Mouse (Mus musculus): ENCODE data around the gene Gpc6. TPM values are rescaled to one million over a fixed set of nuclear protein-coding genes. Genes with fewer than 3 reads are reported as not detected.

The Gpc6 gene
- polyA plus RNA-seq, 1 experiment from 2014 or later, result 31.2 TPM

GRCm38 (mm10) chr14:117141077-117141848, 216.1 kb downstream of the Gpc6 start:
- no peak overlapping the region for H3K4me2 ChIP-seq (ENCODE audit: low read depth)
- no peaks in the 10 kb centered on the region for H3K27me3 ChIP-seq (ENCODE audit: control insufficient read depth, insufficient read depth, low read length)
- H3K27ac ChIP-seq (ENCODE audit: low read depth, low read length), result no peak overlapping the region
- no peaks in the 10 kb centered on the region for H3K36me3 ChIP-seq (ENCODE audit: control insufficient read depth, insufficient read depth, low read length)
- ATAC-seq (ENCODE audit: insufficient read depth, low FRiP score, low TSS enrichment), result no peak
- H3K9me3 ChIP-seq (ENCODE audit: control insufficient read depth, low read length), result no peaks in the 10 kb centered on the region
- no peak overlapping the region for H3K9ac ChIP-seq (ENCODE audit: low read length)
- DNase-seq (ENCODE audit: low spot score), result no peak
- 77% methylated on average over 6 of the region's 6 CpGs for WGBS
- H3K4me3 ChIP-seq (ENCODE audit: low read depth, low read length), result no peak overlapping the region
- no peaks in the 10 kb centered on the region for H3K4me1 ChIP-seq (ENCODE audit: control insufficient read depth, insufficient read depth, low read length)

- no peak for DNase-seq (ENCODE audit: low spot score)
- no peak overlapping the region for H3K9ac ChIP-seq (ENCODE audit: low read length)
- H3K36me3 ChIP-seq (ENCODE audit: control insufficient read depth, insufficient read depth, low read length), result no peaks in the 10 kb centered on the region
- no peak overlapping the region for H3K4me2 ChIP-seq (ENCODE audit: low read depth)
- H3K4me3 ChIP-seq (ENCODE audit: low read depth, low read length), result no peak overlapping the region
- ATAC-seq (ENCODE audit: insufficient read depth, low FRiP score, low TSS enrichment), result no peak
- 80% methylated on average over 4 of the region's 4 CpGs for WGBS
- H3K9me3 ChIP-seq (ENCODE audit: control insufficient read depth, low read length), result no peaks in the 10 kb centered on the region
- no peaks in the 10 kb centered on the region for H3K27me3 ChIP-seq (ENCODE audit: control insufficient read depth, insufficient read depth, low read length)
- no peak overlapping the region for H3K27ac ChIP-seq (ENCODE audit: low read depth, low read length)
- no peaks in the 10 kb centered on the region for H3K4me1 ChIP-seq (ENCODE audit: control insufficient read depth, insufficient read depth, low read length)
Measured at GRCm38 (mm10) chr14:117146089-117146488, 221.0 kb downstream of the Gpc6 start.

GRCm38 (mm10) chr14:117146665-117147064, 221.6 kb downstream of the Gpc6 start:
- H3K27ac ChIP-seq (ENCODE audit: low read depth, low read length), result no peak overlapping the region
- no peak for ATAC-seq (ENCODE audit: insufficient read depth, low FRiP score, low TSS enrichment)
- H3K9ac ChIP-seq (ENCODE audit: low read length), result no peak overlapping the region
- 83% methylated on average over 4 of the region's 4 CpGs for WGBS
- no peak for DNase-seq (ENCODE audit: low spot score)
- no peaks in the 10 kb centered on the region for H3K27me3 ChIP-seq (ENCODE audit: control insufficient read depth, insufficient read depth, low read length)
- H3K4me1 ChIP-seq (ENCODE audit: control insufficient read depth, insufficient read depth, low read length), result no peaks in the 10 kb centered on the region
- H3K4me3 ChIP-seq (ENCODE audit: low read depth, low read length), result no peak overlapping the region
- no peak overlapping the region for H3K4me2 ChIP-seq (ENCODE audit: low read depth)
- H3K36me3 ChIP-seq (ENCODE audit: control insufficient read depth, insufficient read depth, low read length), result no peaks in the 10 kb centered on the region
- H3K9me3 ChIP-seq (ENCODE audit: control insufficient read depth, low read length), result no peaks in the 10 kb centered on the region

GRCm38 (mm10) chr14:117151621-117152020, 226.5 kb downstream of the Gpc6 start:
- H3K4me3 ChIP-seq (ENCODE audit: low read depth, low read length), result no peak overlapping the region
- H3K9ac ChIP-seq (ENCODE audit: low read length), result no peak overlapping the region
- DNase-seq (ENCODE audit: low spot score) (no peak), ATAC-seq (ENCODE audit: insufficient read depth, low FRiP score, low TSS enrichment) (no peak)
- H3K27me3 ChIP-seq (ENCODE audit: control insufficient read depth, insufficient read depth, low read length), result no peaks in the 10 kb centered on the region
- H3K9me3 ChIP-seq (ENCODE audit: control insufficient read depth, low read length), result no peaks in the 10 kb centered on the region
- no peak overlapping the region for H3K27ac ChIP-seq (ENCODE audit: low read depth, low read length)
- H3K4me1 ChIP-seq (ENCODE audit: control insufficient read depth, insufficient read depth, low read length), result no peaks in the 10 kb centered on the region
- no peaks in the 10 kb centered on the region for H3K36me3 ChIP-seq (ENCODE audit: control insufficient read depth, insufficient read depth, low read length)
- WGBS, result 92% methylated on average over 7 of the region's 7 CpGs
- no peak overlapping the region for H3K4me2 ChIP-seq (ENCODE audit: low read depth)

- Histone ChIP-seq H3K4me1 (ENCODE audit: control insufficient read depth, insufficient read depth, low read length) (no peaks in the 10 kb centered on the region), H3K36me3 (ENCODE audit: control insufficient read depth, insufficient read depth, low read length) (no peaks in the 10 kb centered on the region), H3K27ac (ENCODE audit: low read depth, low read length) (no peak overlapping the region), H3K4me2 (ENCODE audit: low read depth) (no peak overlapping the region), H3K9ac (ENCODE audit: low read length) (no peak overlapping the region), H3K9me3 (ENCODE audit: control insufficient read depth, low read length) (no peaks in the 10 kb centered on the region), H3K27me3 (ENCODE audit: control insufficient read depth, insufficient read depth, low read length) (no peaks in the 10 kb centered on the region), H3K4me3 (ENCODE audit: low read depth, low read length) (no peak overlapping the region)
- WGBS, result 94% methylated on average over 14 of the region's 14 CpGs
- ATAC-seq (ENCODE audit: insufficient read depth, low FRiP score, low TSS enrichment) (no peak), DNase-seq (ENCODE audit: low spot score) (no peak)
Measured at GRCm38 (mm10) chr14:117155884-117156465, 230.9 kb downstream of the Gpc6 start.

GRCm38 (mm10) chr14:117157426-117157825, 232.3 kb downstream of the Gpc6 start:
- ATAC-seq (ENCODE audit: insufficient read depth, low FRiP score, low TSS enrichment), result no peak
- no peak overlapping the region for H3K4me2 ChIP-seq (ENCODE audit: low read depth)

GRCm38 (mm10) chr14:117166350-117166749, 241.2 kb downstream of the Gpc6 start:
- H3K36me3 ChIP-seq (ENCODE audit: control insufficient read depth, insufficient read depth, low read length), result no peaks in the 10 kb centered on the region
- no peaks in the 10 kb centered on the region for H3K27me3 ChIP-seq (ENCODE audit: control insufficient read depth, insufficient read depth, low read length)
- ATAC-seq (ENCODE audit: insufficient read depth, low FRiP score, low TSS enrichment) (no peak), DNase-seq (ENCODE audit: low spot score) (no peak)
- H3K4me3 ChIP-seq (ENCODE audit: low read depth, low read length), result no peak overlapping the region
- H3K4me1 ChIP-seq (ENCODE audit: control insufficient read depth, insufficient read depth, low read length), result no peaks in the 10 kb centered on the region
- H3K9me3 ChIP-seq (ENCODE audit: control insufficient read depth, low read length), result no peaks in the 10 kb centered on the region
- H3K27ac ChIP-seq (ENCODE audit: low read depth, low read length), result no peak overlapping the region
- H3K9ac ChIP-seq (ENCODE audit: low read length), result no peak overlapping the region
- H3K4me2 ChIP-seq (ENCODE audit: low read depth), result no peak overlapping the region
- WGBS, result 85% methylated on average over 5 of the region's 5 CpGs

More at GRCm38 (mm10) chr14:117157426-117157825, 232.3 kb downstream of the Gpc6 start:
- no peaks in the 10 kb centered on the region for H3K4me1 ChIP-seq (ENCODE audit: control insufficient read depth, insufficient read depth, low read length)
- no peak overlapping the region for H3K9ac ChIP-seq (ENCODE audit: low read length)
- no peaks in the 10 kb centered on the region for H3K27me3 ChIP-seq (ENCODE audit: control insufficient read depth, insufficient read depth, low read length)
- no peak overlapping the region for H3K4me3 ChIP-seq (ENCODE audit: low read depth, low read length)
- no peak overlapping the region for H3K27ac ChIP-seq (ENCODE audit: low read depth, low read length)
- 92% methylated on average over 3 of the region's 3 CpGs for WGBS
- no peaks in the 10 kb centered on the region for H3K9me3 ChIP-seq (ENCODE audit: control insufficient read depth, low read length)
- H3K36me3 ChIP-seq (ENCODE audit: control insufficient read depth, insufficient read depth, low read length), result no peaks in the 10 kb centered on the region
- DNase-seq (ENCODE audit: low spot score), result no peak

- H3K36me3 ChIP-seq (ENCODE audit: control insufficient read depth, insufficient read depth, low read length), result no peaks in the 10 kb centered on the region
- H3K9ac ChIP-seq (ENCODE audit: low read length), result no peak overlapping the region
- no peak overlapping the region for H3K4me3 ChIP-seq (ENCODE audit: low read depth, low read length)
- ATAC-seq (ENCODE audit: insufficient read depth, low FRiP score, low TSS enrichment), result no peak
- WGBS, result 89% methylated on average over 2 of the region's 2 CpGs
- DNase-seq (ENCODE audit: low spot score), result no peak
- H3K9me3 ChIP-seq (ENCODE audit: control insufficient read depth, low read length), result no peaks in the 10 kb centered on the region
- H3K27ac ChIP-seq (ENCODE audit: low read depth, low read length), result no peak overlapping the region
- H3K4me2 ChIP-seq (ENCODE audit: low read depth), result no peak overlapping the region
- no peaks in the 10 kb centered on the region for H3K4me1 ChIP-seq (ENCODE audit: control insufficient read depth, insufficient read depth, low read length)
- H3K27me3 ChIP-seq (ENCODE audit: control insufficient read depth, insufficient read depth, low read length), result no peaks in the 10 kb centered on the region
Measured at GRCm38 (mm10) chr14:117193364-117193763, 268.2 kb downstream of the Gpc6 start.

- Histone ChIP-seq H3K4me1 (ENCODE audit: control insufficient read depth, insufficient read depth, low read length) (no peaks in the 10 kb centered on the region), H3K9me3 (ENCODE audit: control insufficient read depth, low read length) (no peaks in the 10 kb centered on the region), H3K27me3 (ENCODE audit: control insufficient read depth, insufficient read depth, low read length) (no peaks in the 10 kb centered on the region), H3K36me3 (ENCODE audit: control insufficient read depth, insufficient read depth, low read length) (no peaks in the 10 kb centered on the region), H3K9ac (ENCODE audit: low read length) (no peak overlapping the region), H3K27ac (ENCODE audit: low read depth, low read length) (no peak overlapping the region), H3K4me3 (ENCODE audit: low read depth, low read length) (no peak overlapping the region), H3K4me2 (ENCODE audit: low read depth) (no peak overlapping the region)
- WGBS, result 83% methylated on average over 2 of the region's 2 CpGs
- no peak for ATAC-seq (ENCODE audit: insufficient read depth, low FRiP score, low TSS enrichment)
- DNase-seq (ENCODE audit: low spot score), result no peak
Measured at GRCm38 (mm10) chr14:117202012-117202411, 276.9 kb downstream of the Gpc6 start.
